Mouse (Mus musculus) liver, adult 2 months (tissue): ENCODE results near the gene Dnajc27.

Experiments used
- CTCF ChIP-seq: fragments of 200-500 bp; IDR thresholded peaks from 2 replicates; pipeline ENCODE4 v1.5.1; 2011; ENCODE audit warnings: low read depth, low read length, control low read depth
- POLR2A ChIP-seq: fragments of 200-500 bp; IDR thresholded peaks from 2 replicates; pipeline ENCODE4 v1.6.1; 2011; ENCODE audit warnings: low read length, control low read depth; ENCODE audit not compliant: insufficient read depth; ENCODE audit errors: extremely low read depth

DNA sequence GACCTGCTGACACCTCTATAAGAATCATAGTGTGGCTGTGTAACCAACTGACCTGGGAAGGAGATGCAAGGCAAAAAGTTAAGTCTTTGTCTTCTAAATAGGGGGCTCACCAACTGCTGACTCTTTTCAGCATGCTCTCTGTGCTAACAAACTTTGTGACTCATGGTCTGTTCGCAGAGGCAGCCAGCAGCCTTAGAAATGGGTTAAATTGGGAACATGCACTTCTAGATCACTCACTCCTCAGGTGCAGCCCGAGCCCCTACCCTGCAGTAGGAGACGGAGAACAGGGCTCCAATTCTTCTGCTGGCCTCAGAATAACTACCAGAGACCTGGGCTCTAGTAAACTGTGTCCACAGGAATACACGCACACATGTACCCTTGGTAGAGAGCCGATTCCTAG lies 44.9 kb upstream of the Dnajc27 start:
- no peak for TF ChIP-seq CTCF
- no peak for TF ChIP-seq POLR2A
